14 mouse cellular contexts compared by ENCODE assay signal in genomic region chr13:49444451-49444850, GRCm38 (mm10).
"Had no signal": no experiment of that assay in that cellular context is flagged by ENCODE, and none has a peak within 500 bp of the region (broad histone marks: within the 10 kb centered on the region; RNA-seq: fewer than 3 reads in every experiment).

No protein-coding gene starts in this region.

- DNase-seq: kidney, adult 11 months; kidney, adult 8-10 months; kidney, postnatal 10 days; kidney, postnatal 36 days; liver; lung, adult 18-20 months; lung, postnatal 10 days; lung, postnatal 36 days; retina, postnatal 1 day; thymus, postnatal 25 days had no signal

- ATAC-seq: intestine, embryonic 15.5 days; liver, embryonic 12.5 days; midbrain, embryonic 13.5 days; midbrain, embryonic 16.5 days had no signal
